ENCODE assay signal across 32 mouse cellular contexts in the genomic region with DNA sequence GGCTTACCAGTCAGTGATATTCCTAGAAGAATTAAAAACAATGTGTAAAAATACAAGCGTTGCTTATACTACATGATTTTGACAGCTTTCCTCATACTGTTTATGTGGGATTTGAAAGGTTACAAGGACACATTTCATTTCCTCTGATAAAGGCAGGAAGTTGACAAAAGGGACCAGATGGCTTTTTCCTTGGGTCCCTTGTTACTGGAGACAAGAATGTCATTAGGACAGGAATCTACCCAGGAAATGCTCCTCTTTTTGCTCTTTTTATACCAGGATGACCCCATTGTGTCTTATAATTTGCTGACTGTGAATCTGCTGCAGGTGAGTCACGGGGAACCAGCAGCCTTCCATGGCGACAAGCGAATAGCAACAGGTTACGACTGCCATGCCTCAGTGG. TPM values are rescaled to one million over a fixed set of nuclear protein-coding genes. Genes with fewer than 3 reads are reported as not detected.
A peak's percentile ranks its signal among the peaks of the same experiment; 100 is the strongest.
DNase-seq lines count a peak whose midpoint lies in the region; ATAC-seq and TF ChIP-seq lines count a peak whose summit lies in the region.
"Had no signal": no experiment of that assay in that cellular context is flagged by ENCODE, and none has a peak within 500 bp of the region (broad histone marks: within the 10 kb centered on the region; RNA-seq: fewer than 3 reads in every experiment).

No protein-coding gene starts in this region.

- no peak overlapping the region for H3K4me2 ChIP-seq in lung, embryonic 16.5 days (ENCODE audit: low read depth, low read length)
- no peak overlapping the region for H3K4me2 ChIP-seq in lung, postnatal 0 days (replicated peaks; ENCODE audit: low read depth, low read length)
- H3K4me2 ChIP-seq: forebrain, embryonic 13.5 days; heart, embryonic 13.5 days; hindbrain, embryonic 12.5 days; intestine, embryonic 15.5 days; liver, embryonic 15.5 days; midbrain, embryonic 11.5 days had no signal

- H3K4me1 ChIP-seq in kidney, adult 2 months (ENCODE audit: control insufficient read depth, insufficient read depth, low read length) = no peaks in the 10 kb centered on the region
- peaks cover 23% of the 10 kb centered on the region for H3K4me1 ChIP-seq in lung, embryonic 16.5 days (replicated peaks; ENCODE audit: control insufficient read depth, insufficient read depth, low read length)
- H3K4me1 ChIP-seq in lung, postnatal 0 days (ENCODE audit: insufficient read depth, low read depth, low read length) = peaks cover 3% of the 10 kb centered on the region; the same call in 1 of the 2 replicates
- H3K4me1 ChIP-seq: forebrain, embryonic 13.5 days; hindbrain, embryonic 12.5 days; liver, embryonic 15.5 days had no signal

- TF ChIP-seq CTCF in kidney, adult 2 months (conservative IDR thresholded peaks at IDR 0.05; ENCODE audit: insufficient read depth, insufficient read length, low read depth, low read length) = no peak
- TF ChIP-seq CTCF in lung, postnatal 0 days (IDR thresholded peaks at IDR 0.05) = no peak

- no peak for TF ChIP-seq EP300 in lung, postnatal 0 days (IDR thresholded peaks at IDR 0.05)

- H3K9me3 ChIP-seq in lung, embryonic 16.5 days (ENCODE audit: control insufficient read depth, low read length) = no peaks in the 10 kb centered on the region
- no peaks in the 10 kb centered on the region for H3K9me3 ChIP-seq in lung, postnatal 0 days (ENCODE audit: low read length)
- H3K9me3 ChIP-seq: forebrain, embryonic 13.5 days; heart, embryonic 13.5 days; hindbrain, embryonic 12.5 days; intestine, embryonic 15.5 days; liver, embryonic 15.5 days had no signal

- no peaks in the 10 kb centered on the region for H3K36me3 ChIP-seq in kidney, adult 2 months (ENCODE audit: control insufficient read depth, insufficient read depth, low read length)
- no peaks in the 10 kb centered on the region for H3K36me3 ChIP-seq in lung, embryonic 16.5 days (ENCODE audit: control insufficient read depth, insufficient read depth, low read length)
- no peaks in the 10 kb centered on the region for H3K36me3 ChIP-seq in lung, postnatal 0 days (ENCODE audit: insufficient read depth, low read length)
- H3K36me3 ChIP-seq: heart, embryonic 13.5 days; hindbrain, embryonic 12.5 days; intestine, embryonic 15.5 days; liver, embryonic 15.5 days had no signal

- WGBS in kidney, adult 2 months = 79% methylated on average over 5 of the region's 5 CpGs
- 61% methylated on average over 5 of the region's 5 CpGs for WGBS in lung, embryonic 16.5 days
- 68% methylated on average over 5 of the region's 5 CpGs for WGBS in lung, postnatal 0 days

- H3K9ac ChIP-seq in lung, embryonic 16.5 days (ENCODE audit: low read length) = no peak overlapping the region
- H3K9ac ChIP-seq in lung, postnatal 0 days (replicated peaks; ENCODE audit: low read depth) = no peak overlapping the region
- H3K9ac ChIP-seq: forebrain, embryonic 13.5 days; heart, embryonic 13.5 days; hindbrain, embryonic 12.5 days; intestine, embryonic 15.5 days; liver, embryonic 15.5 days had no signal

- H3K4me3 ChIP-seq in kidney, adult 2 months (ENCODE audit: insufficient read depth, low read depth, low read length) = no peak overlapping the region
- no peak overlapping the region for H3K4me3 ChIP-seq in lung, embryonic 16.5 days (ENCODE audit: low read length)
- no peak overlapping the region for H3K4me3 ChIP-seq in lung, postnatal 0 days (ENCODE audit: low read depth, low read length)
- H3K4me3 ChIP-seq: forebrain, embryonic 13.5 days; heart, embryonic 13.5 days; hindbrain, embryonic 12.5 days; intestine, embryonic 15.5 days; liver, embryonic 15.5 days had no signal

- H3K27me3 ChIP-seq in kidney, adult 2 months (replicated peaks; ENCODE audit: control insufficient read depth, insufficient read depth, low read length) = no peaks in the 10 kb centered on the region
- H3K27me3 ChIP-seq in lung, embryonic 16.5 days (ENCODE audit: control insufficient read depth, insufficient read depth, low read depth, low read length) = no peaks in the 10 kb centered on the region
- H3K27me3 ChIP-seq in lung, postnatal 0 days (replicated peaks; ENCODE audit: insufficient read depth, low read length) = no peaks in the 10 kb centered on the region
- H3K27me3 ChIP-seq: CH12.LX; forebrain, embryonic 13.5 days; heart, embryonic 13.5 days; hindbrain, embryonic 12.5 days; intestine, embryonic 15.5 days; liver, embryonic 15.5 days had no signal

- peak; percentile 11 for DNase-seq in adrenal gland, adult 2 months
- DNase-seq in adrenal gland, postnatal 10 days = no peak
- peak; percentile 52 for DNase-seq in kidney, adult 2 months
- no peak for DNase-seq in kidney, postnatal 25 days
- peak; percentile 22 for DNase-seq in kidney, postnatal 14 days
- no peak for DNase-seq in kidney, adult 18-20 months
- DNase-seq in lung, postnatal 0 days (ENCODE audit: low spot score) = no peak
- DNase-seq: adrenal gland, adult 8-10 months; cerebellum, adult 11 months; cerebellum, adult 9-10 months; cerebellum, postnatal 36 days; gastrocnemius, postnatal 10 days; heart, postnatal 36 days; layer of hippocampus, postnatal 36 days; left cerebral cortex, postnatal 4 days; lung, postnatal 36 days; right cerebral cortex, adult 18-20 months; spleen, adult 18-20 months; thymus, adult 2 months; thymus, postnatal 36 days had no signal

- no peak overlapping the region; the same call in 1 of the 2 replicates for H3K27ac ChIP-seq in kidney, adult 2 months (ENCODE audit: insufficient read depth, low read depth, low read length)
- peak overlapping the region; percentile 34; the same call in 1 of the 2 replicates for H3K27ac ChIP-seq in lung, embryonic 16.5 days (ENCODE audit: low read length)
- H3K27ac ChIP-seq in lung, postnatal 0 days (ENCODE audit: low read length) = no peak overlapping the region
- H3K27ac ChIP-seq: forebrain, embryonic 13.5 days; heart, embryonic 13.5 days; hindbrain, embryonic 12.5 days; hindbrain, postnatal 0 days; intestine, embryonic 15.5 days; liver, embryonic 15.5 days had no signal

- ATAC-seq in lung, embryonic 16.5 days (ENCODE audit: low read depth) = no peak
- ATAC-seq in lung, postnatal 0 days = no peak
- ATAC-seq: activated CD4-positive, CD25-positive, alpha-beta regulatory T cell, adult 4 months; forebrain, embryonic 13.5 days; hindbrain, postnatal 0 days; intestine, embryonic 15.5 days; midbrain, embryonic 16.5 days had no signal

- TF ChIP-seq POLR2A in kidney, adult 2 months (IDR thresholded peaks at IDR 0.05; ENCODE audit: low read depth, low read length) = no peak

RNA-seq across cellular contexts. Expression of gene Kcnj8, which starts 31.3 kb away (rescaled TPM):
- total RNA-seq in adrenal gland, adult 2 months (2021) = 10 to 100 TPM in 1 of 2 experiments, 1 to 10 TPM in 1; 6.4 to 12.1 TPM
- 5.6 and 7.6 TPM in 2 replicates for polyA plus RNA-seq in adrenal gland, adult 2 months (2012; rRNA removed)
- 10 to 100 TPM; 22.2 to 23.9 TPM for total RNA-seq in adrenal gland, postnatal 10 days (2021)
- 9.4 TPM in 2 replicates for polyA plus RNA-seq in kidney, adult 2 months (2012; rRNA removed)
- 17.8 and 18.8 TPM in 2 replicates for polyA plus RNA-seq in lung, embryonic 16.5 days (2015; fragmentation: Nextera tagmentation; extraction: Ambion mirVana)
- polyA plus RNA-seq in lung, postnatal 0 days (2015; fragmentation: Nextera tagmentation; extraction: Ambion mirVana) = 17.7 and 21.5 TPM in 2 replicates
- total RNA-seq: CH12.LX had no signal
- polyA plus RNA-seq: C2C12 had no signal

RNA-seq across cellular contexts. Expression of gene Ldhb, which starts 32.4 kb away (rescaled TPM):
- 100 to 1,000 TPM; 222 to 343 TPM for total RNA-seq in adrenal gland, adult 2 months (2021)
- polyA plus RNA-seq in adrenal gland, adult 2 months (2012; rRNA removed) = 39.7 and 47.7 TPM in 2 replicates
- 100 to 1,000 TPM; 483 to 579 TPM for total RNA-seq in adrenal gland, postnatal 10 days (2021)
- 2,043 and 2,340 TPM in 2 replicates for polyA plus RNA-seq in kidney, adult 2 months (2012; rRNA removed)
- polyA plus RNA-seq in lung, embryonic 16.5 days (2015; fragmentation: Nextera tagmentation; extraction: Ambion mirVana) = 226 and 231 TPM in 2 replicates
- 182 and 184 TPM in 2 replicates for polyA plus RNA-seq in lung, postnatal 0 days (2015; fragmentation: Nextera tagmentation; extraction: Ambion mirVana)

Comparison
In these comparisons a context has a peak if more than half of its experiments do, and no peak if none do; other contexts are left out.
1. DNase-seq: peak in adrenal gland, adult 2 months (single experiment), kidney, adult 2 months (single experiment) and kidney, postnatal 14 days (single experiment); none in adrenal gland, postnatal 10 days (single experiment), kidney, postnatal 25 days (0 of 2), kidney, adult 18-20 months (single experiment) and lung, postnatal 0 days (single experiment).